Mouse (Mus musculus): ENCODE results near the gene Ppil4. TPM values are rescaled to one million over a fixed set of nuclear protein-coding genes. Genes with fewer than 3 reads are reported as not detected.

Ppil4 gene
- polyA plus RNA-seq, 1 experiment from 2014 or later, result 30.9 TPM

GRCm38 (mm10) chr10:7792254-7792750, 389 bp upstream of the Ppil4 start:
- H3K36me3 ChIP-seq, result peaks cover 40% of the 10 kb centered on the region
- WGBS, result 1% methylated on average over 10 of the region's 10 CpGs
- H3K4me3 ChIP-seq, result peak overlapping the region; percentile 87
- no peak for DNase-seq (ENCODE audit: low spot score)
- peaks cover 16% of the 10 kb centered on the region for H3K4me1 ChIP-seq (replicated peaks)
- H3K27me3 ChIP-seq (ENCODE audit: insufficient read depth, poor library complexity, severe bottlenecking), result no peaks in the 10 kb centered on the region
- peak overlapping the region; percentile 94 for H3K27ac ChIP-seq
- H3K9me3 ChIP-seq, result no peaks in the 10 kb centered on the region

GRCm38 (mm10) chr10:7801258-7801657, 8.6 kb downstream of the Ppil4 start:
- Histone ChIP-seq H3K4me3 (no peak overlapping the region), H3K27me3 (ENCODE audit: insufficient read depth, poor library complexity, severe bottlenecking) (no peaks in the 10 kb centered on the region), H3K4me1 (replicated peaks) (no peaks in the 10 kb centered on the region), H3K9me3 (no peaks in the 10 kb centered on the region), H3K36me3 (peaks cover 100% of the 10 kb centered on the region), H3K27ac (no peak overlapping the region)
- no peak for DNase-seq (ENCODE audit: low spot score)
- 90% methylated on average over 3 of the region's 3 CpGs for WGBS

- Histone ChIP-seq H3K9me3 (no peaks in the 10 kb centered on the region), H3K4me3 (no peak overlapping the region), H3K36me3 (peaks cover 100% of the 10 kb centered on the region), H3K27me3 (ENCODE audit: insufficient read depth, poor library complexity, severe bottlenecking) (no peaks in the 10 kb centered on the region), H3K27ac (no peak overlapping the region), H3K4me1 (replicated peaks) (no peaks in the 10 kb centered on the region)
- DNase-seq (ENCODE audit: low spot score), result no peak
- 90% methylated on average over 2 of the region's 2 CpGs for WGBS
Measured at GRCm38 (mm10) chr10:7802519-7803140, 9.9 kb downstream of the Ppil4 start.

GRCm38 (mm10) chr10:7809937-7810336, 17.2 kb downstream of the Ppil4 start:
- peak; percentile 13 for DNase-seq (ENCODE audit: low spot score)
- Histone ChIP-seq H3K4me1 (replicated peaks) (no peaks in the 10 kb centered on the region), H3K36me3 (peaks cover 94% of the 10 kb centered on the region), H3K27ac (no peak overlapping the region), H3K4me3 (no peak overlapping the region), H3K9me3 (no peaks in the 10 kb centered on the region), H3K27me3 (ENCODE audit: insufficient read depth, poor library complexity, severe bottlenecking) (no peaks in the 10 kb centered on the region)
- WGBS, result 50% methylated on average over 2 of the region's 2 CpGs

GRCm38 (mm10) chr10:7816476-7816875, 23.8 kb downstream of the Ppil4 start:
- WGBS, result 89% methylated on average over 2 of the region's 2 CpGs

GRCm38 (mm10) chr10:7818676-7819075, 26.0 kb downstream of the Ppil4 start:
- H3K9me3 ChIP-seq, result no peaks in the 10 kb centered on the region
- no peak overlapping the region for H3K4me3 ChIP-seq
- 94% methylated on average over 4 of the region's 4 CpGs for WGBS
- H3K4me1 ChIP-seq (replicated peaks), result no peaks in the 10 kb centered on the region
- H3K27me3 ChIP-seq (ENCODE audit: insufficient read depth, poor library complexity, severe bottlenecking), result no peaks in the 10 kb centered on the region
- peaks cover 94% of the 10 kb centered on the region for H3K36me3 ChIP-seq
- DNase-seq (ENCODE audit: low spot score), result no peak
- H3K27ac ChIP-seq, result no peak overlapping the region

More at GRCm38 (mm10) chr10:7816476-7816875, 23.8 kb downstream of the Ppil4 start:
- Histone ChIP-seq H3K27me3 (ENCODE audit: insufficient read depth, poor library complexity, severe bottlenecking) (no peaks in the 10 kb centered on the region), H3K36me3 (peaks cover 91% of the 10 kb centered on the region), H3K4me1 (replicated peaks) (no peaks in the 10 kb centered on the region), H3K4me3 (no peak overlapping the region), H3K9me3 (no peaks in the 10 kb centered on the region), H3K27ac (no peak overlapping the region)
- no peak for DNase-seq (ENCODE audit: low spot score)

- DNase-seq (ENCODE audit: low spot score), result no peak
- Histone ChIP-seq H3K4me3 (no peak overlapping the region), H3K27ac (no peak overlapping the region), H3K27me3 (ENCODE audit: insufficient read depth, poor library complexity, severe bottlenecking) (no peaks in the 10 kb centered on the region), H3K4me1 (replicated peaks) (no peaks in the 10 kb centered on the region), H3K36me3 (peaks cover 92% of the 10 kb centered on the region), H3K9me3 (no peaks in the 10 kb centered on the region)
- WGBS, result 92% methylated on average over 4 of the region's 4 CpGs
Measured at GRCm38 (mm10) chr10:7819156-7819555, 26.5 kb downstream of the Ppil4 start.

GRCm38 (mm10) chr10:7819603-7820002, 26.9 kb downstream of the Ppil4 start:
- Histone ChIP-seq H3K9me3 (no peaks in the 10 kb centered on the region), H3K36me3 (peaks cover 92% of the 10 kb centered on the region), H3K4me1 (replicated peaks) (no peaks in the 10 kb centered on the region), H3K27ac (no peak overlapping the region), H3K4me3 (no peak overlapping the region), H3K27me3 (ENCODE audit: insufficient read depth, poor library complexity, severe bottlenecking) (no peaks in the 10 kb centered on the region)
- 95% methylated on average over 4 of the region's 4 CpGs for WGBS
- no peak for DNase-seq (ENCODE audit: low spot score)

- 92% methylated on average over 5 of the region's 5 CpGs for WGBS
- no peaks in the 10 kb centered on the region for H3K4me1 ChIP-seq (replicated peaks)
- no peak overlapping the region for H3K27ac ChIP-seq
- no peak overlapping the region for H3K4me3 ChIP-seq
- no peak for DNase-seq (ENCODE audit: low spot score)
- H3K9me3 ChIP-seq, result no peaks in the 10 kb centered on the region
- peaks cover 91% of the 10 kb centered on the region for H3K36me3 ChIP-seq
- no peaks in the 10 kb centered on the region for H3K27me3 ChIP-seq (ENCODE audit: insufficient read depth, poor library complexity, severe bottlenecking)
Measured at GRCm38 (mm10) chr10:7820171-7820570, 27.5 kb downstream of the Ppil4 start.

- DNase-seq (ENCODE audit: low spot score), result no peak
- WGBS, result 96% methylated on average over 12 of the region's 12 CpGs
Measured at GRCm38 (mm10) chr10:7821981-7822380, 29.3 kb downstream of the Ppil4 start.

GRCm38 (mm10) chr10:7824663-7825280, 32.1 kb downstream of the Ppil4 start:
- Histone ChIP-seq H3K27me3 (ENCODE audit: insufficient read depth, poor library complexity, severe bottlenecking) (no peaks in the 10 kb centered on the region), H3K4me3 (no peak overlapping the region), H3K9me3 (no peaks in the 10 kb centered on the region), H3K4me1 (replicated peaks) (no peaks in the 10 kb centered on the region), H3K27ac (no peak overlapping the region), H3K36me3 (peaks cover 60% of the 10 kb centered on the region)
- 93% methylated on average over 9 of the region's 9 CpGs for WGBS
- no peak for DNase-seq (ENCODE audit: low spot score)

More at GRCm38 (mm10) chr10:7821981-7822380, 29.3 kb downstream of the Ppil4 start:
- Histone ChIP-seq H3K27ac (no peak overlapping the region), H3K4me3 (no peak overlapping the region), H3K4me1 (replicated peaks) (no peaks in the 10 kb centered on the region), H3K36me3 (peaks cover 85% of the 10 kb centered on the region), H3K27me3 (ENCODE audit: insufficient read depth, poor library complexity, severe bottlenecking) (no peaks in the 10 kb centered on the region), H3K9me3 (no peaks in the 10 kb centered on the region)

GRCm38 (mm10) chr10:7825281-7825665, 32.6 kb downstream of the Ppil4 start:
- no peak overlapping the region for H3K4me3 ChIP-seq
- H3K27me3 ChIP-seq (ENCODE audit: insufficient read depth, poor library complexity, severe bottlenecking), result no peaks in the 10 kb centered on the region
- H3K4me1 ChIP-seq (replicated peaks), result no peaks in the 10 kb centered on the region
- no peak for DNase-seq (ENCODE audit: low spot score)
- H3K9me3 ChIP-seq, result no peaks in the 10 kb centered on the region
- 89% methylated on average over 4 of the region's 4 CpGs for WGBS
- no peak overlapping the region for H3K27ac ChIP-seq
- peaks cover 56% of the 10 kb centered on the region for H3K36me3 ChIP-seq

- 93% methylated on average over 9 of the region's 9 CpGs for WGBS
- Histone ChIP-seq H3K4me1 (replicated peaks) (no peaks in the 10 kb centered on the region), H3K4me3 (no peak overlapping the region), H3K36me3 (peaks cover 47% of the 10 kb centered on the region), H3K27me3 (ENCODE audit: insufficient read depth, poor library complexity, severe bottlenecking) (no peaks in the 10 kb centered on the region), H3K27ac (no peak overlapping the region), H3K9me3 (no peaks in the 10 kb centered on the region)
- DNase-seq (ENCODE audit: low spot score), result no peak
Measured at GRCm38 (mm10) chr10:7826106-7826505, 33.4 kb downstream of the Ppil4 start.

All from hindbrain, embryonic 10.5 days (tissue).